Comparison of ENCODE assay signal across 8 mouse cellular contexts in genomic region chr11:6292988-6293349, GRCm38 (mm10). TPM values are rescaled to one million over a fixed set of nuclear protein-coding genes. Genes with fewer than 3 reads are reported as not detected.
A peak's percentile ranks its signal among the peaks of the same experiment; 100 is the strongest.
DNase-seq lines count a peak whose midpoint lies in the region; ATAC-seq and TF ChIP-seq lines count a peak whose summit lies in the region.

No protein-coding gene starts in this region.

- peak overlapping the region; percentile 94 for H3K27ac ChIP-seq in heart, embryonic 13.5 days (replicated peaks)
- H3K27ac ChIP-seq in forebrain, postnatal 0 days (ENCODE audit: low read depth, low read length) = peak overlapping the region; percentile 95; the same call in 1 of the 2 replicates
- H3K27ac ChIP-seq in macrophage = no peak overlapping the region

- DNase-seq in heart, postnatal 25 days (ENCODE audit: low spot score) = no peak
- DNase-seq in G1E (ENCODE audit: low spot score) = no peak
- no peak for DNase-seq in forebrain, postnatal 0 days
- DNase-seq in embryo, embryonic 10 days (ENCODE audit: low spot score) = no peak
- no peak for DNase-seq in cerebellum, adult 9-11 months
- DNase-seq in adrenal gland, adult 2 months = no peak

- no peak for ATAC-seq in heart, embryonic 13.5 days (ENCODE audit: extremely low read depth, insufficient number of reproducible peaks, low FRiP score, low TSS enrichment)
- ATAC-seq in G1E (ENCODE audit: extremely low read depth, insufficient number of reproducible peaks, low FRiP score, poor library complexity, severe bottlenecking) = no peak
- no peak for ATAC-seq in forebrain, postnatal 0 days

- peak overlapping the region; percentile 89 for H3K9ac ChIP-seq in heart, embryonic 13.5 days
- H3K9ac ChIP-seq in forebrain, postnatal 0 days = no peak overlapping the region

- peaks cover 13% of the 10 kb centered on the region for H3K36me3 ChIP-seq in heart, embryonic 13.5 days
- H3K36me3 ChIP-seq in G1E (replicated peaks) (peaks cover 21% of the 10 kb centered on the region), macrophage (ENCODE audit: inconsistent target) (peaks cover 10% of the 10 kb centered on the region)
- H3K36me3 ChIP-seq in forebrain, postnatal 0 days (ENCODE audit: insufficient read depth) = peaks cover 13% of the 10 kb centered on the region

- 84% methylated on average over 4 of the region's 4 CpGs for WGBS in heart, embryonic 13.5 days
- WGBS in forebrain, postnatal 0 days = 96% methylated on average over 4 of the region's 4 CpGs
- 90% methylated on average over 4 of the region's 4 CpGs for WGBS in macrophage (ENCODE audit: missing documents)

- peaks cover 59% of the 10 kb centered on the region for H3K79me2 ChIP-seq in macrophage (ENCODE audit: inconsistent target)

- intact Hi-C loops in heart, postnatal 25 days (cut with DNase I) = no loop called here

- no peaks in the 10 kb centered on the region for H3K27me3 ChIP-seq in heart, embryonic 13.5 days (replicated peaks)
- H3K27me3 ChIP-seq in G1E (ENCODE audit: insufficient read depth, low read length) = no peaks in the 10 kb centered on the region
- H3K27me3 ChIP-seq in forebrain, postnatal 0 days (ENCODE audit: insufficient read depth, low read length) = no peaks in the 10 kb centered on the region

- H3K4me2 ChIP-seq in heart, embryonic 13.5 days = peak overlapping the region; percentile 72
- H3K4me2 ChIP-seq in forebrain, postnatal 0 days (ENCODE audit: low read depth) = peak overlapping the region; percentile 65

- H3K9me3 ChIP-seq in heart, embryonic 13.5 days = no peaks in the 10 kb centered on the region
- no peaks in the 10 kb centered on the region for H3K9me3 ChIP-seq in G1E (replicated peaks)
- H3K9me3 ChIP-seq in forebrain, postnatal 0 days (ENCODE audit: low read length) = no peaks in the 10 kb centered on the region

- no peak for TF ChIP-seq CTCF in G1E (IDR thresholded peaks at IDR 0.05; ENCODE audit: low read depth, low read length)
- TF ChIP-seq CTCF in forebrain, postnatal 0 days (IDR thresholded peaks at IDR 0.05; ENCODE audit: low read depth) = no peak

- peak overlapping the region; percentile 77 for H3K4me3 ChIP-seq in heart, embryonic 13.5 days
- peak overlapping the region; percentile 93; the same call in 1 of the 2 replicates for H3K4me3 ChIP-seq in G1E (ENCODE audit: low read depth, low read length)
- peak overlapping the region; percentile 81 for H3K4me3 ChIP-seq in forebrain, postnatal 0 days (ENCODE audit: low read depth, low read length)
- H3K4me3 ChIP-seq in macrophage (ENCODE audit: inconsistent target) = peak overlapping the region; percentile 69; the same call in 1 of the 2 replicates

- H3K4me1 ChIP-seq in heart, embryonic 13.5 days = peaks cover 38% of the 10 kb centered on the region
- H3K4me1 ChIP-seq in G1E (ENCODE audit: insufficient read depth, low read depth, low read length) = peaks cover 44% of the 10 kb centered on the region
- H3K4me1 ChIP-seq in forebrain, postnatal 0 days (ENCODE audit: insufficient read depth) = peaks cover 5% of the 10 kb centered on the region

RNA-seq across cellular contexts. Expression of gene Ogdh, which starts 1.5 kb away (rescaled TPM):
- 226 and 229 TPM in 2 replicates for polyA plus RNA-seq in heart, embryonic 13.5 days (2015; fragmentation: Nextera tagmentation; extraction: Ambion mirVana)
- total RNA-seq in heart, postnatal 25 days (2021) = 1,000 to 10,000 TPM; 1,619 to 1,687 TPM
- total RNA-seq in G1E (2014; fragmentation: Nextera tagmentation) (97.5 and 108 TPM in 2 replicates), G1E (2017) (57.7 and 65.5 TPM in 2 replicates)
- polyA plus RNA-seq in G1E (2012) (33.1 and 49.5 TPM in 2 replicates), macrophage (2018) (73.2 to 90.4 TPM (median 78.8 TPM) in 3 replicates)
- total RNA-seq in forebrain, postnatal 0 days (2014; rRNA removed) = 75.8 and 97.4 TPM in 2 replicates
- 107 and 124 TPM in 2 replicates for polyA plus RNA-seq in forebrain, postnatal 0 days (2015; fragmentation: Nextera tagmentation; extraction: Ambion mirVana)
- 100 to 1,000 TPM in 14 of 26 experiments, 10 to 100 TPM in 12; 40.4 to 138 (median 104) TPM for total RNA-seq in macrophage (2018; cell fraction: chromatin; rRNA removed)
- 100 to 1,000 TPM in 2 of 26 experiments, 10 to 100 TPM in 24; 68.4 to 103 (median 89.7) TPM for total RNA-seq in macrophage (2018; cell fraction: cytosol; rRNA removed)
- 100 to 1,000 TPM in 9 of 26 experiments, 10 to 100 TPM in 17; 50.3 to 122 (median 93.4) TPM for total RNA-seq in macrophage (2018; cell fraction: nucleus; rRNA removed)
- total RNA-seq in adrenal gland, adult 2 months (2021) = 100 to 1,000 TPM; 601 to 682 TPM
- 227 and 333 TPM in 2 replicates for polyA plus RNA-seq in adrenal gland, adult 2 months (2012; rRNA removed)

RNA-seq across cellular contexts. Expression of gene Tmed4, which starts 18.3 kb away (rescaled TPM):
- polyA plus RNA-seq in heart, embryonic 13.5 days (2015; fragmentation: Nextera tagmentation; extraction: Ambion mirVana) = 71.3 and 83.0 TPM in 2 replicates
- total RNA-seq in heart, postnatal 25 days (2021) = 10 to 100 TPM; 76.6 to 89.2 TPM
- 39.7 and 45.1 TPM in 2 replicates for total RNA-seq in G1E (2014; fragmentation: Nextera tagmentation)
- total RNA-seq in G1E (2017) = 34.7 and 36.1 TPM in 2 replicates
- 33.2 and 38.1 TPM in 2 replicates for polyA plus RNA-seq in G1E (2012)
- 67.9 and 70.4 TPM in 2 replicates for total RNA-seq in forebrain, postnatal 0 days (2014; rRNA removed)
- 95.0 and 95.5 TPM in 2 replicates for polyA plus RNA-seq in forebrain, postnatal 0 days (2015; fragmentation: Nextera tagmentation; extraction: Ambion mirVana)
- 10 to 100 TPM in 21 of 26 experiments, 1 to 10 TPM in 5; 5.8 to 52.1 (median 23.9) TPM for total RNA-seq in macrophage (2018; cell fraction: chromatin; rRNA removed)
- total RNA-seq in macrophage (2018; cell fraction: cytosol; rRNA removed) = 10 to 100 TPM; 41.3 to 61.2 (median 54.5) TPM
- total RNA-seq in macrophage (2018; cell fraction: nucleus; rRNA removed) = 10 to 100 TPM; 27.1 to 70.9 (median 44.3) TPM
- polyA plus RNA-seq in macrophage (2018) = 45.3 to 56.5 TPM (median 55.9 TPM) in 3 replicates
- total RNA-seq in adrenal gland, adult 2 months (2021) = 100 to 1,000 TPM; 113 to 118 TPM
- polyA plus RNA-seq in adrenal gland, adult 2 months (2012; rRNA removed) = 116 and 154 TPM in 2 replicates

RNA-seq across cellular contexts. Expression of gene Ddx56, which starts 25.4 kb away (rescaled TPM):
- 59.4 and 60.0 TPM in 2 replicates for polyA plus RNA-seq in heart, embryonic 13.5 days (2015; fragmentation: Nextera tagmentation; extraction: Ambion mirVana)
- 10 to 100 TPM; 22.5 to 23.8 TPM for total RNA-seq in heart, postnatal 25 days (2021)
- 35.8 and 40.6 TPM in 2 replicates for total RNA-seq in G1E (2014; fragmentation: Nextera tagmentation)
- total RNA-seq in G1E (2017) = 42.5 and 47.4 TPM in 2 replicates
- polyA plus RNA-seq in G1E (2012) = 16.9 and 20.4 TPM in 2 replicates
- total RNA-seq in forebrain, postnatal 0 days (2014; rRNA removed) = 70.4 and 76.9 TPM in 2 replicates
- 65.7 and 71.3 TPM in 2 replicates for polyA plus RNA-seq in forebrain, postnatal 0 days (2015; fragmentation: Nextera tagmentation; extraction: Ambion mirVana)
- total RNA-seq in macrophage (2018; cell fraction: chromatin; rRNA removed) = 10 to 100 TPM; 13.6 to 66.0 (median 40.8) TPM
- 10 to 100 TPM; 15.2 to 26.0 (median 20.9) TPM for total RNA-seq in macrophage (2018; cell fraction: cytosol; rRNA removed)
- total RNA-seq in macrophage (2018; cell fraction: nucleus; rRNA removed) = 10 to 100 TPM; 15.1 to 69.0 (median 25.0) TPM
- polyA plus RNA-seq in macrophage (2018) = 13.2 to 43.0 TPM (median 17.6 TPM) in 3 replicates
- total RNA-seq in adrenal gland, adult 2 months (2021) = 10 to 100 TPM; 44.9 to 51.8 TPM
- polyA plus RNA-seq in adrenal gland, adult 2 months (2012; rRNA removed) = 23.7 and 27.6 TPM in 2 replicates
